Mouse (Mus musculus) urinary bladder, postnatal 10 days (tissue): ENCODE data around the gene Glp2r.

ENCODE experiments used
- DNase-seq: peaks from one replicate; pipeline ENCODE4 v3.0.0; 2022; ENCODE audit warnings: low spot score

Gene Glp2r

DNA sequence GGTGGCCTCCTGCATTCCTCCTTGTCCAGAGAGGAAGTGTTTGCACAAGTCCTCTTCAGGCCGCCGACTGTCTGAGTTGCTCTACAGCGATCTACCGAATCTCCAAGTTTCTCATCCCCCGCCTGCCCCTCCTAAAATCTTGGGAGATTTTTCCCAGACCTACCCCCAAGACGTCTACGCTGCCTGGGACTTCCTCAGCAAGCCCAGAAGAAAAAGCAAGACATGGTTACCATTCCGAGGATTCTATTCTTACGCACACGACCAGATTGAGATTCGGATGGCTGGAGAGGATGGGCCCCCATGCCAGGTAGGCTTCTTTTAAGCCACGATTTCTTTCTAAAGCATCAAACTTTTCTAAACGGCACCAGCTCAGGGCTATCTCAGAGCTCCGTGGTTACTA, at the start of gene Glp2r:
TSS of gene Glp2r (minus strand) at position 101 of the 400 bp plus-strand sequence.
- DNase-seq = no peak

DNA sequence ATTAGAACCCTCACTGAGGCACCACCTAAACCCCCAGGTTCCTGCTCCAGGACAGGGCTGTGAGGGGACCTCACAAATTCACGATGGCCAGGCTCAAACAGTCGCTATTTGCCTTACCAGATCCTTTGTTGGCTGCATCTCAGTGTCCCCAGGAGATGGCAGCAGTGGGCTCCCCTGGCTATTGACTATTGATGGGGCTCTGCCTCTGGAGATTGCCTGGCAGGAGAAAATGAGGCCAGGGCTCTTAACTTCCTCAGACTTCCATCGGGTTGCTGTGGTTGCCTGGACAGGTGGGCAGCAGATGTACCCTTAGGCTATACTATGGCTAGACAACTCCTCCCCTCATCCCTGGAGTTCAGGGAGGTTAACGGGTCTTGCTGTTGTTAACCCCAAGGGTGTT, 49.3 kb upstream of the Glp2r start:
- DNase-seq = no peak

GRCm38 (mm10) chr11:67819604-67820003, 48.7 kb upstream of the Glp2r start:
- DNase-seq = no peak

DNA sequence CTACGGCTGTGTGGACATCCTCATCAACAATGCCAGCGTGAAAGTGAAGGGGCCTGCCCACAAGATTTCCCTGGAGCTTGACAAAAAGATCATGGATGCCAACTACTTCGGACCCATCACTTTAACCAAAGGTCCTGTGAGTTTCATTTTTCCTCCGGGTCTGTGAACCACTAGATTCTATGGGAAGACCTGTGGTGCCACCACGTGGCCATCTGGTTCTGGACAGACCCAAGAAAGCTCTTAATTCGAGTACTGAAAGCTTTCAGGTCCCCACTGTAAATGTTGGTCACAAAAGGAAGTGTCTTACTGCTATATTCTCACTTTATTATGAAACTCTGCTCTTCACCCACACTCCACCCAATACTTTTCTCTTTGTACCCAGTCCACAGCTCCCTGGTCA, 40.6 kb upstream of the Glp2r start:
- DNase-seq = no peak

DNA sequence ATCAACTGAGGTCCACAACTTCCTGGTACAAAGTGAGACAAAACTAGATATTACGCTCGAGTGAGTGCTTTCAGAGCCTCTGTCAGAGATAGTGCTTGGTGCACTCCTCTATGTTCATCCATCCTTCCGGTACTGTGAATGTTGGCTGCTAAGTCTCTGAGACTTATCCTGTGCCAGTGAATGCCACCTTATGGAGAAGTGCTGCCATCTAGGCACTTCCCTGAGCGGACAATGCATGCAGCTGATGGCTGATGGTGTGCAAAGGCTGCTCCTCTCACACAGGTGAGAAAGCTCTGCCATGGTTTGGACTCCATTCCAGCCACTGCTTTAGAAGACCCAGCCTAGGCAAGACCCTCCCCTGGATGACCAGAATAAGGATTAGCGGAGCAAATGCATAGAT, 37.1 kb upstream of the Glp2r start:
- DNase-seq = no peak

- no peak for DNase-seq
Observed at GRCm38 (mm10) chr11:67806832-67807597, 36.1 kb upstream of the Glp2r start.

GRCm38 (mm10) chr11:67805538-67805937, 34.6 kb upstream of the Glp2r start:
- no peak for DNase-seq

DNA sequence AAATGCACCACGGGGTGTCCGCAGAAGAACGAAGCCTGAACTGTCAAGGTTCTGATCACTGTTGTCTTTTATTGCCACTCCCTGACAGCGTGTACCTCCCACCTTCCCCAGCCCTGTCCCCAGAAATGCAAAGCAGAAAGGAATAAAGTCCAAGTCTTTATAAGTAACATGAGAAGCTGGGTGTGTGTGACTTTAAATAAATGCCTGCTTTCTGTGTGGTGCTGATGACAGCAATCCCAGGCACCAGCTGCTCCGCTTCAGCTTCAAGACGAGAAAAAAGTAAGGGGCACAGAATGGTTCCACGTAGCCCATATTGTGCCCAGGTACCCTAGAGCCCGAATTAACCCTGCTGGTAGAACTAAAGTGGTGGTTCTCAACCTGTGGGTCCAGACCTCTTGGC, 30.2 kb upstream of the Glp2r start:
- no peak for DNase-seq

GRCm38 (mm10) chr11:67800130-67800723, 29.3 kb upstream of the Glp2r start:
- no peak for DNase-seq

DNA sequence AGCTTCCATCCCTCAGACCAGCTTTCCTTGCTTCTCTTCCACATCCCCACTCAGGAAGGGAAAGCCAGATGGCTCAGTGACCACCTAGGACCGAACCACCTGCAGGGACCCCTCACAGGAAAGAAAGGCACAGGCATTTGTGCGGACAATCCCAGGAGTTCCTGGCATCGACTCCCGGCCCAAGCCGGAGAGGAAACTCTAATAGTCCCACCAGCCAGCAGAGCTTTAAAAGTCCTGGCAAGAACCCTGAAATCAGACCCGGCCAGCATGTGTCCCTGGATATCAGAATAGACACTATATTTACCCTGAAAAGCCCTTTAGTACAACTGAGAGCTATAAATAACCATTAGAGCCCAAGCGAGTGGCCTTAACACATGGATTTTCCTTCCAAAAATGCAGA, 27.0 kb upstream of the Glp2r start, which contains the start of gene Dhrs7c:
TSS of gene Dhrs7c (plus strand) at position 257 of the 400 bp plus-strand sequence.
- no peak for DNase-seq

GRCm38 (mm10) chr11:67790182-67790581, 19.2 kb upstream of the Glp2r start:
- no peak for DNase-seq

DNA sequence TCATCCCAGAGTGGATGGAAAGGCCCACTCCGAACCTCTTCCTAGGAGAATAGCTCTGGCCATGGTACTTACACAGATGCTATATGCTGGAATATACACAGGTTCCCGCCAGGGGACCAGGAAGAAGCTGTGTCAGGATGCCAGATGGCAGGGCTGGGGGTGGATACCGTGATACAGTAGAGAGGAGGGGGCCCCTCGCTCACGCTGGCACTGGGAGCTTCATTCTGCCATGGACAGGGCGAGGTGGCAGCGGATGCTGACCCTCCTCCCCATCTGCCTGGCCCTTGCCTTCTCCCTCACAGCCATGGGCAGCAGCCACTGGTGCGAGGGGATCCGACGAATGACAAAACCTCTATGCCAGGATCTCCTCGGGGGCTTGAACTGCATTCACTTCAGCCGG, 3.4 kb upstream of the Glp2r start, which contains the start of gene Gsg1l2:
TSS of gene Gsg1l2 (plus strand) at position 230 of the 400 bp plus-strand sequence.
- DNase-seq = no peak

DNA sequence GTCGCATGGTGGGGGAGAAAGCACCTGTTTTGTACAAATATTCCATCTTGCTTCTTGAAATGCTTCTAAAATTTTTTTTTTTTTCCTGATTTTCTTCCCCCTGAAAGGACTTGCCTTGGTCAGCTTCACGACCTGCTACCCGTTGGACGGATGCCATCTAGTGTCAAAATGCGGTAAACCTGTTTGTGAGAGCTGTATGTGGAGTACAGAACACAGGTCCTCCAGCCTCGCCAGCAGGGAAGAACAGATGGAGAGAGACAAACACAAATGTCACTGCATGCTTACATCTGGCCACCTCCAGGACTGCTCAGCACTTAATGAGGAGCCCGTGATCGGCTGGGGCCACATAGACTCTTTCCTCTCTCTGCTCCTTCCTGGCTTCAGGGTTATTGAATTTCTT, 1.6 kb upstream of the Glp2r start:
- no peak for DNase-seq

- DNase-seq = no peak
Observed at GRCm38 (mm10) chr11:67771691-67772090, 738 bp upstream of the Glp2r start.

DNA sequence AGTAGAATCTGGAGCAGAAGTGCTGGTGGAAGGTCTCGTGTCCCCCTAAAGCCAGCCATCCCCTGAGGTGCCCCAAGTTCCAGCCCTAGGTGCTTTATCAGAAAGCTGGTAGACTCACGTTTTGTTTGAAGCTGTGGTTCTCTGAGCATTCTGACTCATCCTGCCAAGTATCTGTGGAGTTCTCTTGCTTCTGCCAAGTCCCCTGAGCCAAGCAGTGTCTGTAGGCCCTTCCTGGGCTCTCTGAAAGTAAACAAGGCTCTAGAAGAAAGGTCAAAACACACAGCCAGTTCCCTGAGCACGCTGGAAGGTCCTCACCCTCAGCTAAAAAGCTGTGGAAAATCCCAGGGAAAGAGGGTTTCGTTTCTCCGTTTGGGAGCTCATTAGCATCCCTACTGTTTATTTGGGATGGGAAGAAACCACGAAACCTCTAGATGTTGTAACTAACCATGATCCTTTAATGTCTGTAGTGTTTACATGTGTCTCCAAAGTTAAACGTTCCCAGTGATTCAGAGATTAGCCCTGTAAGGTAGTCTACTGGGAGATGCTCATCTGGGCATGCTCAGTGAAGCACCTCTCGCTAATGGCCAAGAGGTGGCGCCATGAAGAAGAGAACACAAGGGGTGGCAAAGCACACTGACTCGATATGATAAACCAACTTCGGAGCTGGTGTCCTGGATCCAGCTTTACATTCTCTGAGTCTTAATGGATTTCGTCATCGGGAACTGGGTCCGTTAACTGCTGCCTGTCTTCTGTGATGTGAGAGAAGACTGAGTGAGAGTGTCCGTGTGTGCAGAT, 13.4 kb downstream of the Glp2r start:
- no peak for DNase-seq

GRCm38 (mm10) chr11:67756287-67756686, 14.7 kb downstream of the Glp2r start:
- DNase-seq = no peak

- no peak for DNase-seq
Observed at GRCm38 (mm10) chr11:67741569-67741968, 29.4 kb downstream of the Glp2r start.

DNA sequence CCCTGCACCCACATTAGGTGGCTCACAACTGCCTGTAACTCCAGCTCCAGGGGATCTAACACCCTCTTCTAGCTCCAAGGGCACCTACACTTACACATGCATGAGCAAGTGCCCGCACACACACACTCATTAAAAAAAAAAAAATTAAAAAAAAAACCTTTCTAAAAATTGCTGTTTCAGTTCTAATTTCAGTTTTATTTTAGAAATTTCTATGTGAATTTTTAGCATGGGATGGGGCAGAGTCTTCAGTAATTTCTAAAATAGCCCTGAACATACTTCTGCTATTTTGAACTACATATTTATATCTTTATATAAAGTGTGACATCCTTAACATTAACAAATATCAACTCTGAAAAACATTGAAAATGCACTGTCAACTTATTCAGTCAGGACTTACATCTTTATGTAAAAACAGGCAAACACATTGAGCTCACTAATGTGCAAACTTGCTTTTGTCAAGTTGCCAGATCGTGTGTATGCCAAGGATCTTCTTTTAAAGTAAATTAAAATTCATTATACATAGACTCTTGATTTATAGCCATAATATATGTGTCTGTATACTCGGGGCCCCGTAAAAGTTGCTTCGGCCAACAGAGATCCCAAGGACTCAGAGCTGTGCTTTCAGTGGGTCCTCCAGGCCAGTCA, 32.0 kb downstream of the Glp2r start:
- DNase-seq = no peak

GRCm38 (mm10) chr11:67738345-67738744, 32.6 kb downstream of the Glp2r start:
- DNase-seq = no peak

DNA sequence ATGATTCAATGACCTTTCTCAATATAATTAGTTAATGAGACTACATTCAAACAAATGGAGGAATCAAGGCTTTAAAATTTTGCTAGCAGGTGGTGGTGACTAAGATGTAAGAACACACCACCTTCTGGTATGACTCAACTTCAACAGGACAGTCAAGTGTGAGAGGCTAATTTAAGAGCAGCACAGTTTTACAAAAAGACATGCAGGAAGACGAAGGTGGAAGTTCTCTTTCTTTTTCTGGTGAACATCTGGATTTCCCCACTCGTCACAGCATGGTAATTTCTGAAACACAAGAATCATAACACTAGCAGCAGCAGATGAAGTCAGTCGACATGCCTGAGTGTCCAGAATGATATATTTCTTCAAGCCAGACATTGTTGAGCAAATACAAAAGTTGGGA, 36.4 kb downstream of the Glp2r start:
- no peak for DNase-seq

DNA sequence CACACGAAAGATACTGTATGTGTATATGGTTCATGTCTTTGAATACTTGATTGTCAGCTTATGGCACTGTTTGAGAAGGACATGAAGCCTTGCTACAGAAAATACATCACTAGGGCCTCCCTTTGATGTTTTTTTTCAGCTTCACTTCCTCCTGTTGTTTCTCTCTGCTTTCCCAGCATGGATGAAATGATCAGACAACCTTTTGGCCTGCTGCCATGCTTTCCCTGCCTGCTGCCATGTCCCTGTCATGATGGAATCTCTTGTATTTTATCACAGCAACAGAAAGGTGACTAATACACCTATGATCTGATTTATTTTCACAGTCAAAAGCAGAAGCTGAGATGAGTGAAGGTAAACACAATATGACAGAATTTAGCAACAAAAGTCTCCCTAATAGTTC, 37.2 kb downstream of the Glp2r start:
- DNase-seq = no peak

GRCm38 (mm10) chr11:67731056-67731455, 39.9 kb downstream of the Glp2r start:
- DNase-seq = no peak
